Mouse (Mus musculus): ENCODE data around the gene Tmem179. TPM values are rescaled to one million over a fixed set of nuclear protein-coding genes. Genes with fewer than 3 reads are reported as not detected.

The Tmem179 gene
- polyA plus RNA-seq, 1 experiment from 2014 or later: 16.1 TPM

DNA sequence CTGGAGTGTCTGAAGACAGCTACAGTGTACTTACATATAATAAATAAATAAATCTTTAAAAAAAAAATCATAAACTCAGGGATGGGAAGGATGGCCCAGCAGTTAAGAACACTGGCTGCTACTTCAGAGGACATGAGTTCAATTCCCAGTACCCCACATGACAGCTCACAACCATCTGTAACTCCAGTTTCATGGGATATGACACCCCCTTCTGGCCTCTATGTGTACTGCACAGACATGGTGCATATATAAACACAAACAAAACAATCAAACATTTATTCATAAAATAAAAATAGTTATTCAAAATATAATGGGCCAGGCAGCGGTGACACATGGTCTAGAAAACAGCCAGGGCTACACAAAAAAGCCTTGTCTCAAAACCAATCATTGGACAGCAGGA, 32.7 kb upstream of the Tmem179 start:
- no peak overlapping the region for H3K4me2 ChIP-seq (replicated peaks)
- WGBS: 97% methylated on average over 1 of the region's 1 CpGs
- H3K27ac ChIP-seq: no peak overlapping the region
- H3K4me1 ChIP-seq: peaks cover 37% of the 10 kb centered on the region
- H3K27me3 ChIP-seq: peaks cover 10% of the 10 kb centered on the region; the same call in 1 of the 2 replicates
- no peak overlapping the region for H3K4me3 ChIP-seq
- no peaks in the 10 kb centered on the region for H3K36me3 ChIP-seq
- no peaks in the 10 kb centered on the region for H3K9me3 ChIP-seq (replicated peaks)
- ATAC-seq (ENCODE audit: low FRiP score): no peak
- H3K9ac ChIP-seq: no peak overlapping the region

DNA sequence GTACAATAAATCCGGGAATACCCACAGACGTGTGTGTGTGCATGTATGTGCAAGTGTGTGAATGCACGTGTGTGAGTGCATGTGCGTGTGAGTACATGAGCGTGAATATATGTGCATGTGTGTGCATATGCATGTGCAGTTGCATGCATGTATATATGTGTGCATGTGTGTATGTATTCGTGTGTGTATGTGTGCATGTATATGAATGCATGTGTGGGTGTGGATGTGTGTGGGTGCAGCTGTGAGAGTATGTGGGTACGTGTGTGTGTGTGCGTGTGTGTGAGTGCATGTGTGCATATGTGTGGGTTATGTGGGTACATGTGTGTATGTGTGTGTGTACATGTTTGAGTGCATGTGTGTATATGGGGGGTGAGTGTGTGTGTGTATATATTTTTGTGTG, 29.6 kb upstream of the Tmem179 start:
- no peaks in the 10 kb centered on the region for H3K36me3 ChIP-seq
- H3K4me1 ChIP-seq: peaks cover 39% of the 10 kb centered on the region
- no peak for ATAC-seq (ENCODE audit: low FRiP score)
- no peaks in the 10 kb centered on the region for H3K9me3 ChIP-seq (replicated peaks)
- no peak overlapping the region for H3K9ac ChIP-seq
- H3K4me3 ChIP-seq: no peak overlapping the region
- H3K27me3 ChIP-seq: peaks cover 15% of the 10 kb centered on the region
- no peak overlapping the region for H3K4me2 ChIP-seq (replicated peaks)
- 90% methylated on average over 8 of the region's 8 CpGs for WGBS
- H3K27ac ChIP-seq: no peak overlapping the region

DNA sequence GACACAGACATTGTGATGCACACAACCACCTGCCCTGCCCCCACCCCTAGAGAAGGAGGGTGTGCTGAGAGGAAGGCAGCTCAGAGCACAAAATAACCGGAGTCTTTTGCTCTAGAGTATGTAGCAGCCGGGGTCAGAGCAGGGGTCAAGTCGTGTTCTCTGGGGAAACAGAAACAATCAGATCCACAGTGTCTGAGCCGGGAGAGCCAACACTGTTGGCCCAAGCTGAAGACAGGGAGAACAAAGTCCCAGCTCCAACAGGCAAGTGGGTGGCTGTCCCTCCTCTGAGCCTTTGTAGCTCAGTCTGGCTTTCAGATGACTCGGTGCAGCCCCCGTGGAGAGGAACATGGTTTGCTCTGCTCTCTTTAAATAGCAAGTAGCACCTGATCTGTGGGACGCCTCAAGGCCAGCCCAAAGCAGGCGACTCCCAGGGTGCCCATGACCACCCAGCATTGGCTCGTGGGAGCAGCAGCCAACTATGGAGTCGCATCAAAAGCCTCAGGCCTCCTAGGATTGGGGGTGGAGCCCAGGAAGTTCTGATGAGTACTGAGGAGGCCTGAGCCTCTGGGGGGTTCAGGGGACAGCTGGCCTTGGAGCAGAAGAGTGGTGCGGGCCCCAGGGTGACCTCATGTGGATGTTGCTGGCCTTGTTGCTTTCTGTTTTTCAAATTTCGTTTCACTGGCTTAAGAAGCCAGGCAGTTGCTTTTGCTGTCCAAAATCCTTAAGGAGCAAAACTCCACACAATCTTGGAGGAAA, 28.6 kb upstream of the Tmem179 start:
- no peak overlapping the region for H3K9ac ChIP-seq
- WGBS: 18% methylated on average over 12 of the region's 12 CpGs
- H3K4me3 ChIP-seq: no peak overlapping the region

GRCm38 (mm10) chr12:112543941-112544340, 27.4 kb upstream of the Tmem179 start:
- Histone ChIP-seq H3K4me2 (replicated peaks) (no peak overlapping the region), H3K4me1 (peaks cover 49% of the 10 kb centered on the region), H3K27me3 (peaks cover 30% of the 10 kb centered on the region), H3K9me3 (replicated peaks) (no peaks in the 10 kb centered on the region), H3K27ac (no peak overlapping the region), H3K36me3 (no peaks in the 10 kb centered on the region), H3K4me3 (no peak overlapping the region), H3K9ac (no peak overlapping the region)
- ATAC-seq (ENCODE audit: low FRiP score): no peak
- 67% methylated on average over 9 of the region's 9 CpGs for whole genome bisulfite sequencing

More for the DNA sequence above, 28.6 kb upstream of the Tmem179 start:
- Histone ChIP-seq H3K36me3 (no peaks in the 10 kb centered on the region), H3K4me1 (peaks cover 47% of the 10 kb centered on the region), H3K4me2 (replicated peaks) (no peak overlapping the region), H3K27ac (0 out of 2 replicates have a peak overlapping the region, but pooled peaks have one; percentile 7), H3K9me3 (replicated peaks) (no peaks in the 10 kb centered on the region), H3K27me3 (peaks cover 20% of the 10 kb centered on the region)
- no peak for ATAC-seq (ENCODE audit: low FRiP score)

- no peak overlapping the region for H3K9ac ChIP-seq
- H3K4me2 ChIP-seq (replicated peaks): peak overlapping the region; percentile 16; the same call in 1 of the 2 replicates
- peak overlapping the region; percentile 76; the same call in 1 of the 2 replicates for H3K27ac ChIP-seq
- peaks cover 40% of the 10 kb centered on the region for H3K27me3 ChIP-seq
- WGBS: 2% methylated on average over 11 of the region's 11 CpGs
- ATAC-seq (ENCODE audit: low FRiP score): peak; percentile 68
- H3K36me3 ChIP-seq: no peaks in the 10 kb centered on the region
- H3K4me3 ChIP-seq: no peak overlapping the region
- peaks cover 49% of the 10 kb centered on the region for H3K4me1 ChIP-seq
- H3K9me3 ChIP-seq (replicated peaks): no peaks in the 10 kb centered on the region
Observed at GRCm38 (mm10) chr12:112542920-112543300, 26.4 kb upstream of the Tmem179 start.

DNA sequence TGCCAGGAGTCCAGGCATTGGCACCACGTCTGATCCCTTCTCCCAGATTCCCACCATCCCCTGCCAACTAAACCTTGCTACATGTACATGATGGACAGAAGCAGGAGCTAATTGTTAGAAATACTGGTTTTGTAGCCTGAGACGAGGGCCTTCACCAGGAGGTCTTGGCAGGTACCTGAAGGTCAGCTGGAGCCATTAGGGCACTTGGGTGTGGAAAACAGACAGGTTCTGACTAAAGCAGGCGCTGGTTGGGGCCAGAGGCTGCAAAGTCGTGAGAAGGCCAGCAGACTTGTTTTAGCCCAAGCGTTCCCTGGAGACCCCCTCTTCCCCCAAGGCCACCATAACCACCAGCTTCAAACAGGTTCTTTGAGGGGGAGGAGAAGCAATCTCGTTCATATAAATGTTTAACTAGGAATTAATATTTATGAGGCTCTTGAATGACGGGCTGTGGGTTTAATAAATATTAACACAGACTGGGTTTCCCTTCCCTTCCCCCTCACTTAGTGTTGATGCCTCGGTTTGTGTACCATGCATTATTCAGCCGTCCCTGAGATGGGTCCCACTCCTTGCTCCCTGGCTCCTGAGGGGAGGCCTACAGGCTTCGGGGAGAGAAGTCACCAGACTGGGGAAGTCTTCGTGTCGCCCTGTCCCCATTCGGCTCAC, 25.8 kb upstream of the Tmem179 start:
- peaks cover 49% of the 10 kb centered on the region for H3K4me1 ChIP-seq
- no peak overlapping the region for H3K9ac ChIP-seq
- 41% methylated on average over 13 of the region's 13 CpGs for WGBS
- peak; percentile 64 for ATAC-seq (ENCODE audit: low FRiP score)
- peak overlapping the region; percentile 16; the same call in 1 of the 2 replicates for H3K4me2 ChIP-seq (replicated peaks)
- peak overlapping the region; percentile 76; the same call in 1 of the 2 replicates for H3K27ac ChIP-seq
- no peaks in the 10 kb centered on the region for H3K9me3 ChIP-seq (replicated peaks)
- H3K27me3 ChIP-seq: peaks cover 45% of the 10 kb centered on the region
- no peaks in the 10 kb centered on the region for H3K36me3 ChIP-seq
- H3K4me3 ChIP-seq: no peak overlapping the region

GRCm38 (mm10) chr12:112541483-112542091, 25.0 kb upstream of the Tmem179 start:
- peak; percentile 63 for ATAC-seq (ENCODE audit: low FRiP score)
- Histone ChIP-seq H3K36me3 (no peaks in the 10 kb centered on the region), H3K4me1 (peaks cover 49% of the 10 kb centered on the region), H3K4me3 (no peak overlapping the region), H3K9me3 (replicated peaks) (no peaks in the 10 kb centered on the region), H3K9ac (peak overlapping the region; percentile 32; the same call in 1 of the 2 replicates), H3K4me2 (replicated peaks) (peak overlapping the region; percentile 9; the same call in 1 of the 2 replicates), H3K27ac (peak overlapping the region; percentile 64), H3K27me3 (peaks cover 45% of the 10 kb centered on the region)
- WGBS: 21% methylated on average over 8 of the region's 8 CpGs

DNA sequence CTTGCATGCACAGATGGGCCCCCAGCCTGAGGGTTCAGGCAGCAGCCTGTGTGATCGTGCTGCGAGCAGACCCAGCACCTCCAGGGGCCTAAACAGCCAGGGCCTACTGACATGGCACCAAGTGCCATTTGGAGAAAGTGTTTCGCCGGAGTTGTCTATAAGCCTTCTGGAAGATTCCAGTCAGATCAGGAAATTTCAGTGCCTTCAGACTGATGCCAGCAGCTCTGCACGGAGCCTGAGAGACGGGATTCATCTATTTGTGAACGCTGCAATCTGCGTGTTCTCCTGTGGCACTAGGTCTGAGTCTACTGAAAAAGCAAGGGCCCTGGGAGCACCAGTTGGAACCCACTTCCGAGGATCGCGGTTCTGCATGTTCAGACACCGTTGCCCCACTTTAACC, 23.8 kb upstream of the Tmem179 start:
- Histone ChIP-seq H3K27ac (no peak overlapping the region), H3K27me3 (peaks cover 45% of the 10 kb centered on the region), H3K4me2 (replicated peaks) (no peak overlapping the region), H3K36me3 (no peaks in the 10 kb centered on the region), H3K9me3 (replicated peaks) (no peaks in the 10 kb centered on the region), H3K9ac (no peak overlapping the region), H3K4me3 (no peak overlapping the region), H3K4me1 (peaks cover 40% of the 10 kb centered on the region)
- WGBS: 93% methylated on average over 12 of the region's 12 CpGs
- no peak for ATAC-seq (ENCODE audit: low FRiP score)

- H3K27ac ChIP-seq: no peak overlapping the region
- 82% methylated on average over 7 of the region's 7 CpGs for WGBS
- ATAC-seq (ENCODE audit: low FRiP score): no peak
- H3K4me2 ChIP-seq (replicated peaks): no peak overlapping the region
- no peaks in the 10 kb centered on the region for H3K36me3 ChIP-seq
- H3K27me3 ChIP-seq: peaks cover 47% of the 10 kb centered on the region
- no peak overlapping the region for H3K4me3 ChIP-seq
- no peaks in the 10 kb centered on the region for H3K9me3 ChIP-seq (replicated peaks)
- peaks cover 32% of the 10 kb centered on the region for H3K4me1 ChIP-seq
- no peak overlapping the region for H3K9ac ChIP-seq
Observed at GRCm38 (mm10) chr12:112539466-112539965, 23.0 kb upstream of the Tmem179 start.

DNA sequence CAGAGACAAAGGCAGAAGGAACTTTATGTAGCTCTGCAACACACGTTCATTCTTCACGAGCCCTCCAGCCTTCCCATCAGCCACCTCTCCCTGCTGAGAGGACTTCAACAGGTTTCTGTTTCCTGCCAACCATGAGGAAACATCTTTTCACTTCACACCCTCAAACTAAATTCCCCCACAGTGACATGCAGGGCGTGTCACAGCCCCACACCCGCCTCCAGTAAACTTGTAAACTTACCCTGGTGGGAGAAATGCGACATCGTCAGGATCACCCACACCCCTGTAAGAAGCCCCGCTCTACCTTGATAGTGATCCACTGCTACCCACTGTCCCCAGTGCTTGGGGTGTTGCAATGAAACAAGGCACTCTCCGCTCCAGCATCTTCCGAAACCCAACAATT, 21.8 kb upstream of the Tmem179 start:
- Histone ChIP-seq H3K27ac (no peak overlapping the region), H3K27me3 (peaks cover 39% of the 10 kb centered on the region), H3K9ac (no peak overlapping the region), H3K4me3 (no peak overlapping the region), H3K4me2 (replicated peaks) (no peak overlapping the region), H3K9me3 (replicated peaks) (no peaks in the 10 kb centered on the region), H3K36me3 (no peaks in the 10 kb centered on the region), H3K4me1 (peaks cover 28% of the 10 kb centered on the region)
- WGBS: 90% methylated on average over 9 of the region's 9 CpGs
- ATAC-seq (ENCODE audit: low FRiP score): no peak

DNA sequence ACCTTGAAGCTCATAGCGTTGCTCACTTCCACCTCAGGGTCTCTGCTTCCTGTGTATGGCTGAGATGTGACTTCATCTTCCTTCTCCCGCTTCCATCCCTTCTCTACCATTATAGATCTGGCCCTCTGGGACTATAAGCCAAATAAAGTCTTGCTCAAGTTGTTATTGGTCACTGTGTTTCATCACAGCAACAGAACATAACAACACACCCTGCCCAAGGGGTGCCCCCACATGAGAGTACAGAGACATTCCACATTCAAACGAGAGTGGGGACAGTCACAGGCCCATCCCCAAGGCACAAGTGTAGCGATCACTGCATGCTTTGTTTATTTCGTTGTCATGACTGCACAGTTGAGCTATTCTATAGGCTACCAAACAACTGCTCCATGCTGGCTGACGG, 20.7 kb upstream of the Tmem179 start:
- peaks cover 22% of the 10 kb centered on the region for H3K4me1 ChIP-seq
- no peak overlapping the region for H3K27ac ChIP-seq
- H3K9ac ChIP-seq: no peak overlapping the region
- peaks cover 44% of the 10 kb centered on the region for H3K27me3 ChIP-seq
- 75% methylated on average over 6 of the region's 6 CpGs for WGBS
- ATAC-seq (ENCODE audit: low FRiP score): no peak
- no peak overlapping the region for H3K4me3 ChIP-seq
- no peaks in the 10 kb centered on the region for H3K36me3 ChIP-seq
- H3K9me3 ChIP-seq (replicated peaks): no peaks in the 10 kb centered on the region
- no peak overlapping the region for H3K4me2 ChIP-seq (replicated peaks)

GRCm38 (mm10) chr12:112533758-112534157, 17.2 kb upstream of the Tmem179 start:
- no peaks in the 10 kb centered on the region for H3K36me3 ChIP-seq
- no peak overlapping the region for H3K4me3 ChIP-seq
- no peak overlapping the region for H3K9ac ChIP-seq
- no peaks in the 10 kb centered on the region for H3K9me3 ChIP-seq (replicated peaks)
- no peak overlapping the region for H3K4me2 ChIP-seq (replicated peaks)
- no peak overlapping the region for H3K27ac ChIP-seq
- WGBS: 70% methylated on average over 4 of the region's 4 CpGs
- 0 out of 2 replicates have a peak, but pooled peaks cover 4% of the 10 kb centered on the region for H3K4me1 ChIP-seq
- no peak for ATAC-seq (ENCODE audit: low FRiP score)
- H3K27me3 ChIP-seq: peaks cover 31% of the 10 kb centered on the region

Measured in hindbrain, embryonic 12.5 days (tissue).